Mouse (Mus musculus) erythroblast, embryonic 14.5 days (primary cell): ENCODE data around the gene Klf15. TPM values are rescaled to one million over a fixed set of nuclear protein-coding genes. Genes with fewer than 3 reads are reported as not detected.

Experiments used
- H3K27me3 ChIP-seq: 2 replicates; pipeline ENCODE4 v1.6.1; 2012; ENCODE audit warnings: inconsistent platforms; ENCODE audit not compliant: control insufficient read depth
- H3K36me3 ChIP-seq: 2 replicates; pipeline ENCODE4 v1.6.1; 2012; ENCODE audit warnings: mild to moderate bottlenecking, inconsistent platforms; ENCODE audit not compliant: control insufficient read depth
- H3K4me1 ChIP-seq: 2 replicates; pipeline ENCODE4 v1.6.1; 2012; ENCODE audit warnings: inconsistent platforms; ENCODE audit not compliant: control insufficient read depth
- H3K4me3 ChIP-seq: replicated peaks from 2 replicates; pipeline ENCODE3; 2012; ENCODE audit warnings: moderate library complexity, mild to moderate bottlenecking, inconsistent platforms
- H3K9me3 ChIP-seq: 2 replicates; pipeline ENCODE4 v1.6.1; 2012; ENCODE audit warnings: low read length, inconsistent platforms, mixed read lengths; ENCODE audit not compliant: control insufficient read depth
- GATA1 ChIP-seq: IDR thresholded peaks from 2 replicates; pipeline ENCODE4 v1.6.1; 2012; ENCODE audit warnings: low read length, inconsistent platforms, mixed read lengths
- TAL1 ChIP-seq: IDR thresholded peaks from 3 replicates; pipeline ENCODE4 v1.6.1; 2012; ENCODE audit warnings: low read length, inconsistent platforms, mixed read lengths
- polyA plus RNA-seq: library from polyadenylated mRNA; stranded (reverse); fragments of >175 nt; gene quantifications from 2 replicates; pipeline ENCODE4 v1.2.3, GENCODE M21; 2012

The Klf15 gene
- polyA plus RNA-seq, 1 experiment: not detected

- Histone ChIP-seq H3K36me3 (no peaks in the 10 kb centered on the region), H3K9me3 (no peaks in the 10 kb centered on the region), H3K4me1 (no peaks in the 10 kb centered on the region), H3K4me3 (no peak overlapping the region), H3K27me3 (no peaks in the 10 kb centered on the region)
- TF ChIP-seq TAL1 (no peak), GATA1 (no peak)
These were observed 33.0 kb downstream of the Klf15 start for GRCm38 (mm10) chr6:90495282-90495912.

- no peaks in the 10 kb centered on the region for H3K4me1 ChIP-seq
- no peak overlapping the region for H3K4me3 ChIP-seq
- no peaks in the 10 kb centered on the region for H3K9me3 ChIP-seq
- no peaks in the 10 kb centered on the region for H3K36me3 ChIP-seq
- no peak for TF ChIP-seq TAL1
- TF ChIP-seq GATA1: no peak
- H3K27me3 ChIP-seq: no peaks in the 10 kb centered on the region
These were observed 33.8 kb downstream of the Klf15 start for GRCm38 (mm10) chr6:90496217-90496616.

- no peak overlapping the region for H3K4me3 ChIP-seq
- no peaks in the 10 kb centered on the region for H3K27me3 ChIP-seq
- no peaks in the 10 kb centered on the region for H3K9me3 ChIP-seq
- H3K4me1 ChIP-seq: no peaks in the 10 kb centered on the region
- no peaks in the 10 kb centered on the region for H3K36me3 ChIP-seq
- TF ChIP-seq TAL1 (no peak), GATA1 (no peak)
These were observed 37.1 kb downstream of the Klf15 start for GRCm38 (mm10) chr6:90499509-90499908.

- no peaks in the 10 kb centered on the region for H3K9me3 ChIP-seq
- no peak overlapping the region for H3K4me3 ChIP-seq
- H3K36me3 ChIP-seq: no peaks in the 10 kb centered on the region
- no peaks in the 10 kb centered on the region for H3K27me3 ChIP-seq
- H3K4me1 ChIP-seq: no peaks in the 10 kb centered on the region
- TF ChIP-seq GATA1 (no peak), TAL1 (no peak)
These were observed 39.0 kb downstream of the Klf15 start for GRCm38 (mm10) chr6:90501222-90501940.

- no peak overlapping the region for H3K4me3 ChIP-seq
- no peak for TF ChIP-seq GATA1
- no peak for TF ChIP-seq TAL1
- H3K36me3 ChIP-seq: no peaks in the 10 kb centered on the region
- H3K4me1 ChIP-seq: no peaks in the 10 kb centered on the region
- no peaks in the 10 kb centered on the region for H3K9me3 ChIP-seq
- H3K27me3 ChIP-seq: no peaks in the 10 kb centered on the region
These were observed 43.5 kb downstream of the Klf15 start for GRCm38 (mm10) chr6:90505906-90506305.

GRCm38 (mm10) chr6:90506673-90507311 is 44.4 kb downstream of the Klf15 start:
- Histone ChIP-seq H3K4me1 (no peaks in the 10 kb centered on the region), H3K36me3 (no peaks in the 10 kb centered on the region), H3K9me3 (no peaks in the 10 kb centered on the region), H3K27me3 (no peaks in the 10 kb centered on the region), H3K4me3 (no peak overlapping the region)
- TF ChIP-seq TAL1: no peak
- no peak for TF ChIP-seq GATA1

GRCm38 (mm10) chr6:90507443-90507842 is 45.1 kb downstream of the Klf15 start:
- Histone ChIP-seq H3K36me3 (no peaks in the 10 kb centered on the region), H3K9me3 (no peaks in the 10 kb centered on the region), H3K27me3 (no peaks in the 10 kb centered on the region), H3K4me1 (no peaks in the 10 kb centered on the region), H3K4me3 (no peak overlapping the region)
- TF ChIP-seq GATA1: no peak
- no peak for TF ChIP-seq TAL1

GRCm38 (mm10) chr6:90508197-90508624 is 45.8 kb downstream of the Klf15 start:
- H3K4me1 ChIP-seq: no peaks in the 10 kb centered on the region
- H3K36me3 ChIP-seq: no peaks in the 10 kb centered on the region
- H3K4me3 ChIP-seq: no peak overlapping the region
- no peaks in the 10 kb centered on the region for H3K27me3 ChIP-seq
- H3K9me3 ChIP-seq: no peaks in the 10 kb centered on the region
- TF ChIP-seq TAL1: no peak
- TF ChIP-seq GATA1: no peak

GRCm38 (mm10) chr6:90509085-90509484 is 46.7 kb downstream of the Klf15 start:
- TF ChIP-seq TAL1 (no peak), GATA1 (no peak)

More at GRCm38 (mm10) chr6:90509085-90509484, 46.7 kb downstream of the Klf15 start:
- H3K36me3 ChIP-seq: no peaks in the 10 kb centered on the region
- no peaks in the 10 kb centered on the region for H3K27me3 ChIP-seq
- H3K4me3 ChIP-seq: no peak overlapping the region
- no peaks in the 10 kb centered on the region for H3K4me1 ChIP-seq
- H3K9me3 ChIP-seq: no peaks in the 10 kb centered on the region
